Mouse (Mus musculus): ENCODE data around the gene Slc5a1. TPM values are rescaled to one million over a fixed set of nuclear protein-coding genes. Genes with fewer than 3 reads are reported as not detected.

Gene Slc5a1
- polyA plus RNA-seq, 1 experiment from 2014 or later, result 158 TPM

GRCm38 (mm10) chr5:33107778-33108405 is 3.9 kb downstream of the Slc5a1 start:
- Histone ChIP-seq H3K4me1 (replicated peaks; ENCODE audit: control insufficient read depth, insufficient read depth, low read length) (no peaks in the 10 kb centered on the region), H3K27me3 (replicated peaks; ENCODE audit: control insufficient read depth, insufficient read depth, low read length) (no peaks in the 10 kb centered on the region), H3K27ac (ENCODE audit: low read depth, low read length) (peak overlapping the region; percentile 52), H3K9ac (ENCODE audit: low read depth, low read length) (no peak overlapping the region), H3K9me3 (ENCODE audit: control insufficient read depth) (no peaks in the 10 kb centered on the region), H3K36me3 (ENCODE audit: control insufficient read depth, insufficient read depth) (no peaks in the 10 kb centered on the region), H3K4me2 (replicated peaks; ENCODE audit: low read depth) (peak overlapping the region; percentile 64), H3K4me3 (ENCODE audit: low read depth, low read length) (no peak overlapping the region)
- WGBS, result 43% methylated on average over 14 of the region's 14 CpGs
- ATAC-seq, result peak; percentile 42
- TF ChIP-seq CTCF (IDR thresholded peaks at IDR 0.05; ENCODE audit: low read depth), result no peak

GRCm38 (mm10) chr5:33121871-33122315 is 17.9 kb downstream of the Slc5a1 start:
- WGBS, result 43% methylated on average over 4 of the region's 4 CpGs
- Histone ChIP-seq H3K36me3 (ENCODE audit: control insufficient read depth, insufficient read depth) (peaks cover 16% of the 10 kb centered on the region), H3K4me2 (replicated peaks; ENCODE audit: low read depth) (no peak overlapping the region), H3K9me3 (ENCODE audit: control insufficient read depth) (no peaks in the 10 kb centered on the region), H3K27ac (ENCODE audit: low read depth, low read length) (no peak overlapping the region), H3K27me3 (replicated peaks; ENCODE audit: control insufficient read depth, insufficient read depth, low read length) (no peaks in the 10 kb centered on the region), H3K4me1 (replicated peaks; ENCODE audit: control insufficient read depth, insufficient read depth, low read length) (no peaks in the 10 kb centered on the region), H3K9ac (ENCODE audit: low read depth, low read length) (no peak overlapping the region), H3K4me3 (ENCODE audit: low read depth, low read length) (no peak overlapping the region)
- ATAC-seq, result peak; percentile 64
- no peak for TF ChIP-seq CTCF (IDR thresholded peaks at IDR 0.05; ENCODE audit: low read depth)

GRCm38 (mm10) chr5:33123658-33124057 is 19.6 kb downstream of the Slc5a1 start:
- no peak overlapping the region for H3K4me3 ChIP-seq (ENCODE audit: low read depth, low read length)
- H3K4me1 ChIP-seq (replicated peaks; ENCODE audit: control insufficient read depth, insufficient read depth, low read length), result no peaks in the 10 kb centered on the region
- H3K36me3 ChIP-seq (ENCODE audit: control insufficient read depth, insufficient read depth), result peaks cover 16% of the 10 kb centered on the region
- H3K4me2 ChIP-seq (replicated peaks; ENCODE audit: low read depth), result no peak overlapping the region
- H3K9ac ChIP-seq (ENCODE audit: low read depth, low read length), result no peak overlapping the region
- H3K9me3 ChIP-seq (ENCODE audit: control insufficient read depth), result no peaks in the 10 kb centered on the region
- H3K27ac ChIP-seq (ENCODE audit: low read depth, low read length), result no peak overlapping the region
- TF ChIP-seq CTCF (IDR thresholded peaks at IDR 0.05; ENCODE audit: low read depth), result no peak
- no peaks in the 10 kb centered on the region for H3K27me3 ChIP-seq (replicated peaks; ENCODE audit: control insufficient read depth, insufficient read depth, low read length)
- no peak for ATAC-seq
- 53% methylated on average over 3 of the region's 3 CpGs for WGBS

GRCm38 (mm10) chr5:33125318-33125717 is 21.3 kb downstream of the Slc5a1 start:
- H3K27ac ChIP-seq (ENCODE audit: low read depth, low read length), result no peak overlapping the region
- no peak overlapping the region for H3K4me2 ChIP-seq (replicated peaks; ENCODE audit: low read depth)
- H3K4me3 ChIP-seq (ENCODE audit: low read depth, low read length), result no peak overlapping the region
- WGBS, result 82% methylated on average over 4 of the region's 4 CpGs
- H3K36me3 ChIP-seq (ENCODE audit: control insufficient read depth, insufficient read depth), result peaks cover 4% of the 10 kb centered on the region
- no peaks in the 10 kb centered on the region for H3K4me1 ChIP-seq (replicated peaks; ENCODE audit: control insufficient read depth, insufficient read depth, low read length)
- H3K9me3 ChIP-seq (ENCODE audit: control insufficient read depth), result no peaks in the 10 kb centered on the region
- no peak for TF ChIP-seq CTCF (IDR thresholded peaks at IDR 0.05; ENCODE audit: low read depth)
- ATAC-seq, result no peak
- H3K9ac ChIP-seq (ENCODE audit: low read depth, low read length), result no peak overlapping the region
- H3K27me3 ChIP-seq (replicated peaks; ENCODE audit: control insufficient read depth, insufficient read depth, low read length), result no peaks in the 10 kb centered on the region

- WGBS, result 85% methylated on average over 4 of the region's 4 CpGs
- ATAC-seq, result 0 out of 2 replicates have a peak, but pooled peaks have one; percentile 25
- no peak overlapping the region for H3K27ac ChIP-seq (ENCODE audit: low read depth, low read length)
These were observed 30.1 kb downstream of the Slc5a1 start for GRCm38 (mm10) chr5:33134132-33134531.

GRCm38 (mm10) chr5:33135611-33136010 is 31.6 kb downstream of the Slc5a1 start:
- no peaks in the 10 kb centered on the region for H3K27me3 ChIP-seq (replicated peaks; ENCODE audit: control insufficient read depth, insufficient read depth, low read length)
- TF ChIP-seq CTCF (IDR thresholded peaks at IDR 0.05; ENCODE audit: low read depth), result 0 out of 2 replicates have a peak, but pooled peaks have one; percentile 2
- WGBS, result 43% methylated on average over 5 of the region's 5 CpGs
- H3K9ac ChIP-seq (ENCODE audit: low read depth, low read length), result no peak overlapping the region
- peaks cover 15% of the 10 kb centered on the region for H3K36me3 ChIP-seq (ENCODE audit: control insufficient read depth, insufficient read depth)
- no peak overlapping the region for H3K4me2 ChIP-seq (replicated peaks; ENCODE audit: low read depth)
- H3K9me3 ChIP-seq (ENCODE audit: control insufficient read depth), result no peaks in the 10 kb centered on the region
- H3K4me3 ChIP-seq (ENCODE audit: low read depth, low read length), result no peak overlapping the region
- H3K4me1 ChIP-seq (replicated peaks; ENCODE audit: control insufficient read depth, insufficient read depth, low read length), result no peaks in the 10 kb centered on the region
- ATAC-seq, result peak; percentile 40; the same call in 1 of the 2 replicates
- no peak overlapping the region for H3K27ac ChIP-seq (ENCODE audit: low read depth, low read length)

More at GRCm38 (mm10) chr5:33134132-33134531, 30.1 kb downstream of the Slc5a1 start:
- Histone ChIP-seq H3K4me2 (replicated peaks; ENCODE audit: low read depth) (no peak overlapping the region), H3K9me3 (ENCODE audit: control insufficient read depth) (no peaks in the 10 kb centered on the region), H3K4me3 (ENCODE audit: low read depth, low read length) (no peak overlapping the region), H3K27me3 (replicated peaks; ENCODE audit: control insufficient read depth, insufficient read depth, low read length) (no peaks in the 10 kb centered on the region), H3K36me3 (ENCODE audit: control insufficient read depth, insufficient read depth) (peaks cover 15% of the 10 kb centered on the region), H3K9ac (ENCODE audit: low read depth, low read length) (no peak overlapping the region), H3K4me1 (replicated peaks; ENCODE audit: control insufficient read depth, insufficient read depth, low read length) (no peaks in the 10 kb centered on the region)
- TF ChIP-seq CTCF (IDR thresholded peaks at IDR 0.05; ENCODE audit: low read depth), result no peak

All from intestine, postnatal 0 days (tissue).